Mouse (Mus musculus): ENCODE data around the gene Zfp1.

DNA sequence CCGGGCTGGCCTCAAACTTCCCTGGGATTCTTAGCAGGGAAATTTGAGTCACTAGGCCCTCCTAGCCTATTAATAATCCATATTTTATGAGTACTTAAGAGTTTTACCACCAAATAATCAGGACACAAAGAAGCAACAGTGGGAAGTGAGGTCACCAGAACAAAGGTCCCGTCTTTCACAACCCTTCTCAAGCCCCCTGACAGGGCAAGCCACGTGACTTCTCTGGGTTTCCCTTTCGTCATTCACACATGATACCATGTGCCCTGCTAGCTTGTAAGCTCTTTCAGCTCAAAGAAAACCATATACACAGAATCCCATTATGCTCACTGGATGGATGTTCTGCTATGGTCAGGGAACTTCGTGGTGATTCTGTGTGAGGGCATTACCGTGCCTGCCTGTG lies 25.4 kb upstream of the Zfp1 start:
- TF ChIP-seq POLR2A (IDR thresholded peaks at IDR 0.05; ENCODE audit: low read depth, low read length) (no peak), CTCF (conservative IDR thresholded peaks at IDR 0.05; ENCODE audit: insufficient read depth, insufficient read length, low read depth, low read length) (no peak)

Data from kidney, adult 2 months (tissue).